Mouse (Mus musculus) gastrocnemius, postnatal 25 days (tissue): ENCODE data around the gene B2m. TPM values are rescaled to one million over a fixed set of nuclear protein-coding genes. Genes with fewer than 3 reads are reported as not detected.

Source experiments
- DNase-seq: peaks from one replicate; pipeline ENCODE4 v3.0.0; 2022
- total RNA-seq, 2 experiments: library from RNA; stranded (reverse); gene quantifications; 1 replicate in 1 of 2; 2 replicates in 1 of 2; pipeline ENCODE4 v1.2.3; 2021

B2m gene
- total RNA-seq, 2 experiments from 2014 or later: 61.7 to 111 TPM

- no peak for DNase-seq
These were observed 2.2 kb downstream of the B2m start for GRCm38 (mm10) chr2:122149716-122150115.

- DNase-seq: no peak
These were observed 3.7 kb downstream of the B2m start for GRCm38 (mm10) chr2:122151221-122151620.

GRCm38 (mm10) chr2:122152850-122153249 is 5.4 kb downstream of the B2m start:
- DNase-seq: no peak

- DNase-seq: no peak
These were observed 6.3 kb downstream of the B2m start for GRCm38 (mm10) chr2:122153681-122154365.

- no peak for DNase-seq
These were observed 7.0 kb downstream of the B2m start for GRCm38 (mm10) chr2:122154479-122154878.

- no peak for DNase-seq
These were observed 7.8 kb downstream of the B2m start for GRCm38 (mm10) chr2:122155292-122155691.

GRCm38 (mm10) chr2:122156051-122156700 is 8.7 kb downstream of the B2m start:
- no peak for DNase-seq

GRCm38 (mm10) chr2:122157561-122157960 is 10.1 kb downstream of the B2m start:
- no peak for DNase-seq

- DNase-seq: no peak
These were observed 10.9 kb downstream of the B2m start for GRCm38 (mm10) chr2:122158362-122158802.

- DNase-seq: no peak
These were observed 12.2 kb downstream of the B2m start for GRCm38 (mm10) chr2:122159667-122160066.

GRCm38 (mm10) chr2:122160680-122161079 is 13.2 kb downstream of the B2m start, which contains the start of gene Trim69:
Trim69 (plus strand) TSS chr2:122160700.
- peak; percentile 67 for DNase-seq

- no peak for DNase-seq
These were observed 14.1 kb downstream of the B2m start for GRCm38 (mm10) chr2:122161542-122161941.

- DNase-seq: no peak
These were observed 15.0 kb downstream of the B2m start for GRCm38 (mm10) chr2:122162529-122162928.

- no peak for DNase-seq
These were observed 16.1 kb downstream of the B2m start for GRCm38 (mm10) chr2:122163430-122164195.

GRCm38 (mm10) chr2:122164293-122164692 is 16.8 kb downstream of the B2m start:
- DNase-seq: no peak

- no peak for DNase-seq
These were observed 23.8 kb downstream of the B2m start for GRCm38 (mm10) chr2:122171292-122171691.

- DNase-seq: no peak
These were observed 24.7 kb downstream of the B2m start for GRCm38 (mm10) chr2:122172188-122172587.

- no peak for DNase-seq
These were observed 32.8 kb downstream of the B2m start for GRCm38 (mm10) chr2:122180051-122180822.

- no peak for DNase-seq
These were observed 37.6 kb downstream of the B2m start for GRCm38 (mm10) chr2:122185086-122185485.

- no peak for DNase-seq
These were observed 38.6 kb downstream of the B2m start, which contains the start of the genes Patl2 and Terb2 for GRCm38 (mm10) chr2:122186106-122186505. Patl2 (minus strand) TSS chr2:122186189. Terb2 (plus strand) TSS chr2:122186272.

GRCm38 (mm10) chr2:122186751-122187150 is 39.3 kb downstream of the B2m start:
- no peak for DNase-seq

- no peak for DNase-seq
These were observed 44.4 kb downstream of the B2m start for GRCm38 (mm10) chr2:122191849-122192248.
